Mouse (Mus musculus): ENCODE measurements around the gene Kel.

DNA sequence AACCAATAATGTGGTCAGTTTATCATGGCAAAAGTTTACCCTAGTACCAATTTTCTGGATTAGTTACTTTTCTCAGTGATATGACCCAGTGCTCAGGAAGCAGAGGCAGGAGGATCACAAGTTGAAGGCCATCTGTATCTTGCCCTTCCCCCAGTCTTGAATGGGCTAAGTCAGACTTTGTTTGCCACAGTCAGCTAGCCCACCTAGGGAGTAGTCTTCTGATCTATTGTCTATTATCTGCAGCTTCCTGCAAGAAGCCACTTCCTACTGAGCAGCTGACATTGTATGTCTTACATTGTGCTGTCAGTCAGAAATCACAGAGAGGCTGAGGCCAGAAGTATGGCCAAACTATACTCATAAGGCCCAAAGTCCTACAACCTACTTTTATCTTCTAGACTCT is 37.0 kb upstream of the Kel start:
- TF ChIP-seq CTCF (IDR thresholded peaks at IDR 0.05; ENCODE audit: low read depth, low read length) (no peak), POLR2AphosphoS5 (IDR thresholded peaks at IDR 0.05; ENCODE audit: insufficient replicate concordance, low read depth, low read length) (no peak)

Data from G1E (cell line).